Mouse (Mus musculus) liver, embryonic 14.5 days (tissue): Measurements from ENCODE around the gene Nbeal2. TPM values are rescaled to one million over a fixed set of nuclear protein-coding genes. Genes with fewer than 3 reads are reported as not detected.
A peak's percentile ranks its signal among the peaks of the same experiment; 100 is the strongest.

Experiments used
- ATAC-seq: fragments of 200-750 bp; cut with Nextera tagmentation; 2 replicates; pipeline ENCODE4 v1.8.0; 2017; ENCODE audit warnings: moderate number of reproducible peaks, mild to moderate bottlenecking, moderate library complexity; ENCODE audit not compliant: insufficient read depth
- DNase-seq, 3 experiments: peaks; one replicate each; pipeline ENCODE4 v3.0.0-alpha.2; 2012 to 2013; ENCODE audit warnings: low read depth in 3 of 3, low spot score in 3 of 3
- H3K27ac ChIP-seq: fragments of 300-500 bp; sonication (generic); 2 replicates; pipeline ENCODE4 v1.5.1; 2014; ENCODE audit warnings: moderate library complexity, mild to moderate bottlenecking, control low read depth, inconsistent platforms
- H3K27me3 ChIP-seq: fragments of 300-500 bp; sonication (generic); 2 replicates; pipeline ENCODE4 v1.6.1; 2014; ENCODE audit warnings: mild to moderate bottlenecking, low read length, moderate library complexity; ENCODE audit not compliant: control insufficient read depth, insufficient read depth
- H3K36me3 ChIP-seq: fragments of 300-500 bp; sonication (generic); replicated peaks from 2 replicates; pipeline ENCODE4 v1.6.1; 2014; ENCODE audit warnings: low read depth; ENCODE audit not compliant: control insufficient read depth, insufficient read depth
- H3K4me1 ChIP-seq, 2 experiments: fragments of 200-500 bp in 1 of 2; fragments of 300-500 bp in 1 of 2; sonication (generic) in 1 of 2; replicated peaks; 2 replicates each; pipeline ENCODE4 v1.6.1; 2012 to 2014; ENCODE audit warnings: antibody characterized with exemption in 1 of 2, inconsistent platforms in 1 of 2, low read length in 1 of 2; ENCODE audit not compliant: control insufficient read depth in 2 of 2, insufficient read depth in 2 of 2
- H3K4me2 ChIP-seq: fragments of 300-500 bp; sonication (generic); 2 replicates; pipeline ENCODE4 v1.6.1; 2014; ENCODE audit warnings: low read depth, mild to moderate bottlenecking, control low read depth, moderate library complexity
- H3K4me3 ChIP-seq, 2 experiments: fragments of 200-500 bp in 1 of 2; fragments of 300-500 bp in 1 of 2; sonication (generic) in 1 of 2; 2 replicates each; pipeline ENCODE4 v1.5.1; 2012 to 2014; ENCODE audit warnings: low read depth in 2 of 2, low read length in 2 of 2, mild to moderate bottlenecking in 2 of 2, control low read depth in 1 of 2, inconsistent platforms in 1 of 2, moderate library complexity in 1 of 2; ENCODE audit not compliant: insufficient read depth in 1 of 2
- H3K9ac ChIP-seq: fragments of 300-500 bp; sonication (generic); replicated peaks from 2 replicates; pipeline ENCODE4 v1.6.1; 2014; ENCODE audit warnings: mild to moderate bottlenecking, control low read depth, moderate library complexity
- H3K9me3 ChIP-seq: fragments of 300-500 bp; sonication (generic); 2 replicates; pipeline ENCODE4 v1.6.1; 2016; ENCODE audit warnings: low read length, mixed read lengths; ENCODE audit not compliant: control insufficient read depth
- CTCF ChIP-seq: IDR thresholded peaks from 2 replicates; pipeline ENCODE4 v1.5.1; 2016; ENCODE audit warnings: antibody characterized with exemption, low read depth, control low read depth
- EP300 ChIP-seq: IDR thresholded peaks from 2 replicates; pipeline ENCODE4 v1.6.1; 2016; ENCODE audit warnings: antibody characterized with exemption, low read depth
- WGBS: fragments of 180-500 bp; shearing (Covaris S2); extraction: QIAGEN DNeasy Blood & Tissue Kit; methylation state at CpG from one replicate; pipeline ENCODE4 v1.1.7; 2014; ENCODE audit not compliant: insufficient replicate concordance; 5-methylcytosine and 5-hydroxymethylcytosine counted together
- polyA plus RNA-seq, 2 experiments: library from polyadenylated mRNA; depleted of rRNA in 1 of 2; stranded (reverse) in 1 of 2; unstranded in 1 of 2; fragments of >200 nt; fragmentation: Nextera tagmentation in 1 of 2; extraction: Ambion mirVana in 1 of 2; gene quantifications; 2 replicates each; pipeline versions ENCODE4 v1.2.1 to v1.2.3; 2012 to 2014

The Nbeal2 gene
- polyA plus RNA-seq, 2 experiments = 1.6 to 4.3 TPM

- Histone ChIP-seq H3K9ac (peak within 1 kb of the TSS; percentile 88), H3K4me2 (peak within 1 kb of the TSS; percentile 97), H3K4me1 (peaks cover 34 to 58% of the 10 kb centered on the region in 2 experiments), H3K27me3 (peaks cover 19% of the 10 kb centered on the region), H3K36me3 (no peaks in the 10 kb centered on the region), H3K9me3 (no peaks in the 10 kb centered on the region), H3K27ac (peak within 1 kb of the TSS; percentile 83), H3K4me3 (peak within 1 kb of the TSS; percentile 82 to 90)
- TF ChIP-seq EP300 (no peak), CTCF (peak; percentile 45)
- WGBS = under 1% methylated on average over 52 of the region's 52 CpGs
- DNase-seq (peak; percentile 94 to 96 (median 94)), ATAC-seq (peak; percentile 84)
Observed at GRCm38 (mm10) chr9:110656249-110657221, 2.6 kb upstream of the Nbeal2 start, which contains the start of gene Ccdc12. Gene Ccdc12 (plus strand): TSS chr9:110656503.

DNA sequence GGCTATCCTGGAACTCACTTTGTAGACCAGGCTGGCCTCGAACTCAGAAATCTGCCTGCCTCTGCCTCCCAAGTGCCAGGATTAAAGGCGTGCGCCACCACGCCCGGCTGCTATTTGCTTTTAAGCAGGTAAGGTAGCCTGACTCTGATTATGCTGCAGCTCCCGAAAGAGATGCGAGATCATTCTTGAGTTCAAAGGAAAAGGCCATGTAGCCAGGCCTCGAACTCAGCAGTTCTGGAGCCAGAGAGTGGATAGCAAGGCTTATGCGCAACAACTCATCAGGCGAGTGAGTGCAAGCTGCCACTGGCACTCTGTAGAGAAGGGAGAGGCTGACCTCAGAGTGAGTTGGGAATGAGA lies 1.7 kb upstream of the Nbeal2 start:
- ATAC-seq (no peak), DNase-seq (no peak)
- peaks cover 32 to 51% of the 10 kb centered on the region in 2 experiments for H3K4me1 ChIP-seq
- H3K4me2 ChIP-seq = peak overlapping the region; percentile 97
- TF ChIP-seq EP300 (no peak), CTCF (no peak)
- H3K36me3 ChIP-seq = no peaks in the 10 kb centered on the region
- peak overlapping the region; percentile 68 for H3K27ac ChIP-seq
- H3K4me3 ChIP-seq = peak overlapping the region; percentile 82 to 90
- peaks cover 19% of the 10 kb centered on the region for H3K27me3 ChIP-seq
- peak overlapping the region; percentile 88; the same call in 1 of the 2 replicates for H3K9ac ChIP-seq
- 77% methylated on average over 10 of the region's 10 CpGs for WGBS
- no peaks in the 10 kb centered on the region for H3K9me3 ChIP-seq

DNA sequence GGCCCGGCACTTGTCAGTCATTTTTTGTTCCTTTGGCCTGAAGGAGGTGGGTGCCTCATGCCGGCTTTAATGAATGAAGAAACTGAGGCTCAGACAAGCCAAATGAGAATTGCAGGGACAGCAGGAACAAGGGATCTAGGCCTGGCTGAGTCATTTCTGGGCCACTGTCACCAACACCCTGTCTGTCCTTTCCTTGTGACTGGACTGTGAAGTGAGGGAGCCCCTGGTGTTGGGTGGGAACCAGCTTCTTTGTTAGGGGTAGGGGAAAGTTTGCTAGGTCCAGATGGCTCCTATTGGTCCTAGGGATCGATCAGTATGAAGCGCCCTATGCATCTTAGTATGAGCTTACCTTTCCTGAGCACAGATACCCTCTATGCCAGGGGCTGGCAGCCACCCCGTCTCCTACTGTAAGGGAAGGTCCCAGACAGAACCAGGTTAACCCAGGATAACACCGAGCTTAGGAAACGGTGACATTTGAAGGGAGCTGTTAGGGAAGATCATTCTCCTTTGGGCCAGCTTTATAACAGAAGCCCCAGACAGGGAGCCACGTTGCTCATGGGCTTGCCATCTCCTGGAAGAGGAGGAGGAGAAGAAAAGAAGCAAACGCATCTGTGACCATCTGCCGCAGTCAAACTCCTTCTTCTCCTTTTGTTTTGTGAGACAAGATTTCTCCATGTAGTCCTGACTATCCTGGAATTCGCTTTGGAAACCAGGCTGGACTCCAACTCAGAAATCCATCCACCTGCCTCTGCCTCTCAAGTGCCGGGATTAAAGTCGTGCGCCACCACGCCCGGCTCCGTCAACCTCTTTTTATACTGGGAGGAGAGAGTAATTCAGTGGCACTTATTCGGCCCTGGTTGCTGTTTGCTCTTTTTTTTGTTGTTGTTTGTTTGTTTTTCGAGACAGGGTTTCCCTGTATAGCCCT lies 1.0 kb upstream of the Nbeal2 start:
- no peak for ATAC-seq
- no peak for DNase-seq
- Histone ChIP-seq H3K27ac (peak overlapping the region; percentile 16; the same call in 1 of the 2 replicates), H3K9me3 (no peaks in the 10 kb centered on the region), H3K9ac (0 out of 2 replicates have a peak overlapping the region, but pooled peaks have one; percentile 44), H3K4me3 (peak overlapping the region; percentile 49 to 82), H3K4me2 (peak overlapping the region; percentile 97), H3K36me3 (no peaks in the 10 kb centered on the region), H3K27me3 (peaks cover 19% of the 10 kb centered on the region), H3K4me1 (peaks cover 32 to 44% of the 10 kb centered on the region in 2 experiments)
- WGBS = 76% methylated on average over 19 of the region's 19 CpGs
- no peak for TF ChIP-seq EP300
- TF ChIP-seq CTCF = no peak

DNA sequence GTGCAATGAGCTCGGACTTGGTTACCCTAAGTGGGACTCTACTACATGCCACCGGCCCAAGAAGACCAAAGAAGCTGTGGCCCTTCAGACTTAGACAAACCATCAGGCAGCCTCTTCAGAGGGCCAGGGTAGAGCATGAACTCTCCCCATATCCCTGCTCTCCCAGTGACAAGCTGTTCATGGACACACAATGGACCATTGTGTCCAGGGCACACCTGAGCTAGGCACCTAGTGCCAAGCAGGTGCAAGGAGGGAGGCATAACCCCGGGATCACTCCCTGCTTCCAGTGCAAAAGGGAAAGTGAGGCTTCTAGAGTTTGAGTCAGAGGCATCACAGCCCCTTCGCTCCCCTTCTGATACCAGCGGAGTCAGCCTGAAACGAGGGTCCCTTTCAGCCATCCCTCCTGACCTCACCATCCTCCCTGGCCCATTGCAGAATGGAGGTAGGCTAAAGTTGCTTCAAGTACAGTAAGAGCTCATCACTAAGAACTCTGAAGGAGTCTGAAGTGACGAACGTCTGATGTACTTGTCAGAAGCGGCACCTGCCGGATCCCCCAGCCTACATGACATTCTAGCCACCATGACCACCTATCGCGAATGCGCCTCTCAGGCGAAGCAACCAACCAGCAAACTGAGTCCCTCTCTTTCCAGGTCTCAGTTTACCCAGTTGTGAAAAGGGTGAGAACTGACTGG lies 852 bp downstream of the Nbeal2 start:
- H3K4me1 ChIP-seq = peaks cover 25 to 34% of the 10 kb centered on the region in 2 experiments

More for the DNA sequence above, 852 bp downstream of the Nbeal2 start:
- WGBS = 8% methylated on average over 14 of the region's 14 CpGs
- DNase-seq (no peak), ATAC-seq (no peak)
- Histone ChIP-seq H3K27me3 (peaks cover 19% of the 10 kb centered on the region), H3K9me3 (no peaks in the 10 kb centered on the region), H3K9ac (peak overlapping the region; percentile 69), H3K27ac (no peak overlapping the region), H3K36me3 (no peaks in the 10 kb centered on the region), H3K4me3 (peak overlapping the region; percentile 62 to 82), H3K4me2 (peak overlapping the region; percentile 90)
- TF ChIP-seq EP300 (no peak), CTCF (no peak)
